Mouse (Mus musculus): ENCODE results near the gene Tcf7l1. TPM values are rescaled to one million over a fixed set of nuclear protein-coding genes. Genes with fewer than 3 reads are reported as not detected.

The Tcf7l1 gene
- polyA plus RNA-seq, 1 experiment from 2014 or later: 14.6 TPM

Other genes with a start within 250 kb of the Tcf7l1 start
- gene Capg, start 244.9 kb downstream of the Tcf7l1 start, polyA plus RNA-seq (2014; fragmentation: Nextera tagmentation; extraction: Ambion mirVana): 30.2 and 31.9 TPM in 2 replicates
- 12.3 and 13.4 TPM in 2 replicates for gene Elmod3, start 190.8 kb downstream of the Tcf7l1 start, polyA plus RNA-seq (2014; fragmentation: Nextera tagmentation; extraction: Ambion mirVana)
- 26.0 and 28.4 TPM in 2 replicates for gene Retsat, start 190.8 kb downstream of the Tcf7l1 start, polyA plus RNA-seq (2014; fragmentation: Nextera tagmentation; extraction: Ambion mirVana)
- 28.4 and 30.3 TPM in 2 replicates for gene Tgoln1, start 172.3 kb downstream of the Tcf7l1 start, polyA plus RNA-seq (2014; fragmentation: Nextera tagmentation; extraction: Ambion mirVana)
- gene Kcmf1, start 110.7 kb upstream of the Tcf7l1 start, polyA plus RNA-seq (2014; fragmentation: Nextera tagmentation; extraction: Ambion mirVana): 40.6 and 46.8 TPM in 2 replicates
- gene Tmsb10, start 169.5 kb upstream of the Tcf7l1 start, polyA plus RNA-seq (2014; fragmentation: Nextera tagmentation; extraction: Ambion mirVana): 984 and 1,116 TPM in 2 replicates

Data from liver, embryonic 11.5 days (tissue).